Mouse (Mus musculus): ENCODE data around the gene Cdip1.
"Not testable (repeated sequence)": the region's sequence is repeated elsewhere in the genome, so short reads cannot be mapped to it uniquely, and the experiment has no call there.

Cdip1 gene

DNA sequence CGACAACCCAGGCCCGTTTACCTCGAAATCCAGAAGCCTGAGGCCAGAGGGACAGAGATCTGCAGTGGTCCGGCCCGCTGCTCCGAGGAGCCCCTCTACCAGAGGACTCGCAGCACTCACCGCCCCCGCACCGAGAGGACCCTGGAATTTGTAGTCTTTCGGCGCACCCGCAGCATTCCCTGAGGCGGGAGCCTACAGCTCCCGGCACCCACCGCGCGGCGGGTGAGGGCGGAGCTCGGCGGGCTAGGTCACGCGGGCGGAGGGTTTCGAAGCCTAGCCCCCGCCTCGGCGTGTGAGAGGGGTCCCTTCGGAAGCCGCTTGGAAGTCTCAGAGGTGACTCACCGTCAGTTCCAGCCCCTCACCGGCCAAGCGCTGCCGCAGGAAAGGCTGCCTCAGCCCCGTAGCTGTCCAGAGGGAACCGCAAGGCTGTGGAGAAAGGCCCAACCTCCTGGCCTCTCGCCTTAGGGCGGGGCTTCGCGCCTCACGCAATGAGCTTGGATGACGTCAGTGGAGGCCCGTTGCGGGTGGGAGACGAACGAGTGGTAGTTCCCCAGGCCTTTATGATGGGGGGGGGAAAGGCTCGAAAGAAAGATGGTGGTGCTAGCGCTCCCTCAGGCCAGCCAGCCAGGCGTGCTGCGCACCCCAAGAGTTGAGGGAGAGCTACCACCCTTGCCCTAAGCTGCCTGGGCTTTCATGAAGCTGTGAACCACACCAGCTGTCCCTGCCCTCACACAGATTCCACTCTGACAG is at the start of gene Cdip1:
Gene Cdip1 (minus strand): TSS at position 483 of the 750 bp plus-strand sequence.
- in situ Hi-C loops (cut with MboI; ENCODE audit: unreplicated experiment in 2 of 2): loop anchor here (5.0 to 10.0 kb wide), 5 partner anchors 65 to 315 kb away; partner anchors contain the start of genes Coro7 (in 1 of the 2) and Hmox2 (in 1 of the 2)

GRCm38 (mm10) chr16:4839552-4839951 is 49.5 kb upstream of the Cdip1 start:
- in situ Hi-C loops (cut with MboI; ENCODE audit: unreplicated experiment in 2 of 2): no loop called here

DNA sequence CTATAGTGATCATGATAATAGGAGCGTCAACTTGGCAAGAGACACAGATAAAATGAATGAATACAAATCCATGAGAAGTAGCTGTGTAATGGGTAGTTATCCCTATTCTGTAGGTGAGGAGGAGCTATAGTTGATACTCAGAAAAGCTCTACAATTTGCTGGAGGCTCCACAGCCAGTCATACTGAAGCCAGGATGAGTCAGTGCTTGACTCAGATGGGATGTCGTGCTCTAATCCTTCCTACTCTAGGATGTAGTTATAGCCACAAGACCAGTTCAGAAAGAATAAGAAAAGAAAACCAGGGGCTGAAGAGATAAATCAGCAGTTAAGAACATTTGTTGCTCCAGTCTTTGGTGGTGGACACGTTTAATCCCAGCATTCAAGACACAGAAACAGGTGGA is 47.5 kb upstream of the Cdip1 start:
- in situ Hi-C loops (cut with MboI; ENCODE audit: unreplicated experiment in 2 of 2): no loop called here

DNA sequence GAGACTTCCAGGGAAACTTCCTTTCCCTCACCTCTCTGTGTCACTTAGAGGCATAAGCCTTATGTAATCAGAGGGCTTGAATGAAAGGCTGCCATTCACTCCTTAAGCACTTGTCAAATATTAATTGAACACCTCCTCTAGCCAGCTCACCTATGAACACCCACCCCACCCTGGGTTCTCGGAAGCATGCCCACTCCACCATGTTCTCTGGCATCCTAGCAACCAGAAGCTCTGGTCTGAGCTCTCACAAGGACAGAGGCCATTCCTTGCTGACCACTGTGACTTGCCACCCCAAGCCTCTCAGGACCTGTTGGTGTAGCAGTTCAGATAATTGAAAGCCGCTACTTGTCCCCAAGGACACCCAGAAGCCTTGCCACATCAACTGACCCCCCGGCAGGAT is 45.1 kb upstream of the Cdip1 start, which contains the start of gene 4930562C15Rik:
Gene 4930562C15Rik (plus strand): TSS at position 226 of the 400 bp plus-strand sequence.
- in situ Hi-C loops (cut with MboI; ENCODE audit: unreplicated experiment in 2 of 2): no loop called here

GRCm38 (mm10) chr16:4833858-4834257 is 43.8 kb upstream of the Cdip1 start:
- in situ Hi-C loops (cut with MboI; ENCODE audit: unreplicated experiment in 2 of 2): no loop called here

GRCm38 (mm10) chr16:4831650-4832419 is 41.7 kb upstream of the Cdip1 start:
- in situ Hi-C loops (cut with MboI; ENCODE audit: unreplicated experiment in 2 of 2): no loop called here

DNA sequence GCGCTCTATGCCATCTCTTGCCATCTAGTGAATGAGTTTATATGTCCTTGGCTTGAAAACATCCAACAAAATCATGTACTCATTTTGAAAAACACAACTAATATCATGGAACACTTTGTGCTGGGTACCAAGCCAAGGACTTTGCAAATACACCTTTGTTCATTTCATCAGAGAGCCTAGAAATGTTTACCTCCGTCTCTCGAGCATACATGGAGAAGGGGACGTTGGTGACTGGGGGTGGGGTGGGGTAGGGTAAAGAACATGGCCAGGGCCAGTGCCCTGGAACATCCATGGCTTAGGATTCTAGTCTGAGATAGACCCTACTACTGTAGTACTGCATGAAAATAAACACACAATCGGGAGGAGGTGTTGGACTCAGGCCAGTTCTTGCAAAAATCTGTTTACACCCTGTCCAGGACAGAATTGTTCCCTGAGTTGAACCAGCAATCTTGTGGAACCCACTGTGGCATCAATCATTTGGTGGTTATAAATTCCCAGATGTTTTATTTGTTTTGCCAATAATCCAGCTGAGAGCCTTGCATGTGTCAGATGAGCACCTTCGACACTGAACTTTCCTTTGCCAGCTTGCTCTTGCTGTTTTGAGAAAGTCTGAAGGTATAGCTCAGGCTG is 39.3 kb upstream of the Cdip1 start:
- in situ Hi-C loops (cut with MboI; ENCODE audit: unreplicated experiment in 2 of 2): no loop called here

DNA sequence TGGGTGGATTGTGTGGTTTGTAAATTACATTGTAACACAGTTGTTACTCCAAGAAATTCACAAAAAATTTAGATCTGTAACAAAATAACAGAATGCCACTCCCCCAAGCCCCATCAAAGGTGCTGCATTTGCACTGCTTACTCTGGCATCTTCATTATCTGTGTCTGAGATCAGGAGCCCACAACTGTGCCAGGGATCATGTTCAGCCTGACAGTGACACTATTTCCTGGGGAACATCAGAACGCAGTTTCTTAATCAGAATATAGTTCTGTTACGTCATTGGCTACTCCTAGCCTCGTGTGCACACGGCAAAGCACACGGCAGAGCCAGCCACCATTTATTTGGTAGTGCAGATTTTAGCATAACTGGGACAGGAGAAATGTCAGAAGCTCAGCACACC is 37.5 kb upstream of the Cdip1 start:
- in situ Hi-C loops (cut with MboI; ENCODE audit: unreplicated experiment in 2 of 2): no loop called here

DNA sequence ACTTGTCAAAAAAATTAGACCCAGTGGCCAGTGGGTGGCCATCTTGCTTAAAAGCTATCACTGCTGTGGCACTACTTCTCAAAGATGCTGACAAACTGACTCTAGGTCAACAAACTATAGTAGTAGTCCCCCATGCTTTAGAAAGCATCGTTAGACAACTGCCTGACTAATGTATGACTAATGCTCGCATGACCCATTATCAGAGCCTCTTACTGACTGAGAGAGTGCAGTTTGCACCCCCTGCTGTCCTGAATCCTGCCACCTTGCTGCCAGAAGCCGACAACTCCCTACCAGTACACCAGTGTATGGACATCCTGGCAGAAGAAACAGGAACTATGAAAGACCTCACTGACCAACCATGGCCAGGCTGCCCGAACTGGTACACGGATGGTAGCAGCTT is 34.4 kb upstream of the Cdip1 start:
- in situ Hi-C loops (cut with MboI; ENCODE audit: unreplicated experiment in 2 of 2): not testable (repeated sequence)

GRCm38 (mm10) chr16:4818349-4818748 is 28.3 kb upstream of the Cdip1 start:
- in situ Hi-C loops (cut with MboI; ENCODE audit: unreplicated experiment in 2 of 2): no loop called here

GRCm38 (mm10) chr16:4796631-4797030 is 6.5 kb upstream of the Cdip1 start:
- in situ Hi-C loops (cut with MboI; ENCODE audit: unreplicated experiment in 2 of 2): loop anchor here in 1 of 2 experiments (10.0 kb wide), 1 partner anchor 322 kb away; no protein-coding TSS in a partner anchor

GRCm38 (mm10) chr16:4791332-4791731 is 1.2 kb upstream of the Cdip1 start:
- in situ Hi-C loops (cut with MboI; ENCODE audit: unreplicated experiment in 2 of 2): loop anchor here (5.0 to 10.0 kb wide), 2 partner anchors 219 to 317 kb away; no protein-coding TSS in a partner anchor

- in situ Hi-C loops (cut with MboI; ENCODE audit: unreplicated experiment in 2 of 2): loop anchor here (5.0 to 10.0 kb wide), 3 partner anchors 65 to 115 kb away; partner anchors contain the start of genes Coro7 (in 1 of the 2) and Hmox2 (in 1 of the 2)
Measured at GRCm38 (mm10) chr16:4789311-4789768, 752 bp downstream of the Cdip1 start.

DNA sequence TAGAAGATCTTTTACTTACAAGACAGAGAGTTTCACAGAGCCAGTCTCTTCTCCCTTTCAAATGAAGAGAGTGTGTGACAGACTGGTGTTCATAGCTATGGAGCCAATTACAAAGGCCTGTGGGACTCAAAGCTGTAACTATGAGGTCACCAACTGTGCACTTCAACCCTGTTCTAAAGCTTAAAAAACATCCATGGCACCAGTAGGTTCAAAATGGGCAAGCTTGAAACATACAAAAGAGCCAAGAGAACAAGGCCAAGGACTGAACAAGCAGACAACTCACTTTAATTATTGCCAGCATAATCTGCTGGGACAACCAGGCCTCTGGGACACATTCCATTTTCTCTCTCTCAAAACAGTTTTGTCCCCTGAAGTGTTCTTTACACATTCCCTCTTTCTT is 1.9 kb downstream of the Cdip1 start:
- in situ Hi-C loops (cut with MboI; ENCODE audit: unreplicated experiment in 2 of 2): loop anchor here (5.0 to 10.0 kb wide), 3 partner anchors 63 to 113 kb away; partner anchors contain the start of genes Coro7 (in 1 of the 2) and Hmox2 (in 1 of the 2)

DNA sequence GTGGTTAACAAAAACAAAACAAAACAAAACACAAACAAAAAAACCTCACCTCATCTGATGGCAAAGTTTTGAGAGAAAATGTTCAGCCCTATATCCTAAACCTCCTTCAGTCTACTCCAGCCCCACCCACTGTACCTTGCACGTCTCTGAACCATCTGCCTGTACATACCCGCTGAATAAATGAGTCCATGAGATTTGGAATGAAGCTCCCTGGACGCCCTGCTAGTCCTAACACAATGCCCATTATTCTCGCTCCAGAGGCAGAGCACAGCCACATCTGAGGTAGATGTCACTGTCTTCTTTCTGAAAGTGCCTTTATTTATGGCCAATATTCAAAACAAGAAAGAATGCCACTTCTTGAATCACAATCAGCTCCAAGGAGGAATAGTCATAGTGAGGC is 4.4 kb downstream of the Cdip1 start:
- in situ Hi-C loops (cut with MboI; ENCODE audit: unreplicated experiment in 2 of 2): loop anchor here (5.0 to 10.0 kb wide), 3 partner anchors 61 to 111 kb away; partner anchors contain the start of genes Coro7 (in 1 of the 2) and Hmox2 (in 1 of the 2)

GRCm38 (mm10) chr16:4782515-4782914 is 7.6 kb downstream of the Cdip1 start:
- in situ Hi-C loops (cut with MboI; ENCODE audit: unreplicated experiment in 2 of 2): loop anchor here in 1 of 2 experiments (10.0 kb wide), 2 partner anchors 58 to 108 kb away; partner anchors contain the start of genes Coro7 and Hmox2

DNA sequence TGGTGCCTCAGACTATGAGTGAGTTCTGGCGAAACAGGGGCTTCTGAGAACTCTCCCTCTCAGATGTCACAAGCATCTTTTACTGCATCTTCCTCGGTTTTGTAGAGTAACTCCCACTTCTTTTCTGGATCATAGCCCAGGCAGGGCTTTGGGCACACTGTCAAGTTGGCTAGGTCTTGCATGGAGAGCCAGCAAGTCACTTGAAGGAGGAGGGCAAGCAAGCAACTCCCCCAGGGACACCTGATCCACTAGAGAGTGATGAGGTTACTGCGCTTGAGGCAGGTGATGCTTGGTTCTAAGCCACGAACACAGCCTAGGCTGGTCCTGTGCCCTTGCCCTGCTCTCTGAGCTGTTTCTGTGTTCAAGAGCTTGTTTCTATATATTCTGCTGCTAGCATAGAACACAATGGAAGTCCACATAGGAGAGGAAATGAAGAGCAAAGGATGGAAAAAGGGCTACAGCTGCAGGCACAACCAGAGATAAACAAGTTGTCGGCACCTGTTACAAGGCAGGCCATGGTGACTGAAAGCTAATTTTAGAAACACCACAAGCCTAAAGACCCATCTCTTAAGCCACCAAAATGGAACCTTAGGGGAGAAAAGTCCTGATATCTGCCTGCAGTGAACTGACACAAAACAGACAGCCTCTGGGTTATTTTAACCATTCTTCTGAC is 8.4 kb downstream of the Cdip1 start:
- in situ Hi-C loops (cut with MboI; ENCODE audit: unreplicated experiment in 2 of 2): loop anchor here in 1 of 2 experiments (10.0 kb wide), 2 partner anchors 57 to 107 kb away; partner anchors contain the start of genes Coro7 and Hmox2

- in situ Hi-C loops (cut with MboI; ENCODE audit: unreplicated experiment in 2 of 2): loop anchor here in 1 of 2 experiments (5.0 kb wide), 1 partner anchor 52 kb away; the partner anchor contains the start of gene Hmox2
Measured at GRCm38 (mm10) chr16:4778940-4779339, 11.2 kb downstream of the Cdip1 start.

- in situ Hi-C loops (cut with MboI; ENCODE audit: unreplicated experiment in 2 of 2): loop anchor here in 1 of 2 experiments (5.0 kb wide), 1 partner anchor 51 kb away; the partner anchor contains the start of gene Hmox2
Measured at GRCm38 (mm10) chr16:4777905-4778609, 12.0 kb downstream of the Cdip1 start.

All from v-Abl transformed pro-B cells (cell line).